Mouse (Mus musculus) right cerebral cortex, adult 2 months (tissue): ENCODE data around the gene Plce1.
A peak's percentile ranks its signal among the peaks of the same experiment; 100 is the strongest.

ENCODE experiments used
- DNase-seq, 2 experiments: peaks; one replicate each; pipeline ENCODE4 v3.0.0; 2021 to 2022; ENCODE audit warnings: low spot score in 2 of 2

Gene Plce1

DNA sequence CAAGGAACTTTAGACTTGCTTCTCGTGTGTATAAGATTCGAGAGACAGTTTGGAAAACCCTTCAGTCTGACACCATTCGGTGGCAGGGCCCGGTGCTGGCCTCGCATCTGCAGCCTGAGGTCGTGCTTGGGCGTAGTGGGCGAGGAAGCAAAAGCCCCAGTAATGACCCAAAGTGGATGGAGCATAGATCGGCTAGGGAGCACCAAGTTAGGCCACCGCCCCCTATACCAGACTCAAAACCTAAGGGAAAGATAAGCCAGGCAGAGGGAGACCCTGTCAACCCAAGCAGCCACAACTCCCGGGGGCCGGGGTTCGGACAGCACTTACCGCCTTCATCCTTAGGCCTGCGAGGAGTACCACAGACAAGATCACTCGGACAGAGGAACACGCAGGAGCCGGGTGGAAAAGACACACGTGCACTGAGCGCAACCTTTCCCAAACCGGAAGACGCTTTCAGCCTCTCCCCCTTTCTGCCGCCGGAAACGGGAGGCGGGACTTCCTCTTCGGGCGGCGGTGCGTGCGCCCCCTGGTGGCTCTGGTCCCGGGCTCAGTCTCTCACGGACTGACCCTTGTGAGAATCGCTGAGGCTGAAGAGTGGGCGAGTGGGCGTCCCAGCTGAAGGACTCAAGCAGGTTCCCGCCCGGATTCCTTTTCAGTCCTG lies 338.0 kb downstream of the Plce1 start, which contains the start of gene Noc3l:
TSS of gene Noc3l (minus strand) at position 472 of the 661 bp plus-strand sequence.
- peak; percentile 95 to 97 for DNase-seq

DNA sequence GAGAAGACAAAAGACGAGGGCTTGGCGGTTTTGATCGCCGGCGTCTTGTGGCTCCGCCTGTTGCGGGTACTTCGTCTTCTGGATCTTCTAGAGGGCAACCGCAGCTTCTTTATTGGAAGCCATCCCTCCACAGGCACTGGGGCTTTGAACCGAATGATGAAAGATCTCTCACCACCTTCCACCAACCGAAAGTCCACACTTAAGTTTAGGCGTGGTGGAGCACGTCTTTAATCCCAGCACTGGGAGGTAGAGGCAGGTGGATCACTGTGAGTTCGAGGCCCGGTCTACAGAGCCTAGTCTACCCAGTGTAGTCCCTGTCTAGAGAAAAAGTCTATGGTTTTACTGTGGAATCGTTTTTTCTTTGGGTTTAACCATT lies 338.5 kb downstream of the Plce1 start:
- no peak for DNase-seq

DNA sequence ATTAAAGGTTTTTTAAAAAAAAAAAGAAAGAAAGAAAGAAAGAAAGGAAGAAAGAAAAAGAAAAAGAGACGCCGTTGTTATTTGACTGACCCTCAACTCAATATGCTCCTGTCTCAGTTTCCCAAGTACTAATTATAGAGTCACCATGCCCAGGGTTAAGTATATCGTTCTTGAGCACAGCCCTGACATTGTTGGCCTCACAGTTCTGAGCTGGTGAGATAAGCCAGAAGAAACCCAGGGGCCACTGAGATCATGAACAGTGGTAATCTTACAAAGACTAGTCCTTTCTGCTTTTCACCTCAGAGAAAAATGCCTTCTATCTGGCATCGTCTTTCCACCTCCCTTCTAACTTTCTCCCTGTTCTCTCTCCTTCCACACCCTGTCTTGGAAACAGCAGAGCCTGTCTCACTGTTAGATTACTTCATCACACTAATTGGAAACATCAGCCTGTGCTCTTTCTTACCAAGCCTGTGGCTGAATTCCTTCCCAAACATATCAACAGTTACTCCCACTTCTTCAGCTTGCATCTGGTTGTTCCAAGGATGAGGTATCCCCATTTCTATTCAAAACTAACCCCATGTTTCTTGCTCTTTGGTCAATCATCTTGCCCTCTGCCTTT lies 339.4 kb downstream of the Plce1 start:
- DNase-seq = no peak

DNA sequence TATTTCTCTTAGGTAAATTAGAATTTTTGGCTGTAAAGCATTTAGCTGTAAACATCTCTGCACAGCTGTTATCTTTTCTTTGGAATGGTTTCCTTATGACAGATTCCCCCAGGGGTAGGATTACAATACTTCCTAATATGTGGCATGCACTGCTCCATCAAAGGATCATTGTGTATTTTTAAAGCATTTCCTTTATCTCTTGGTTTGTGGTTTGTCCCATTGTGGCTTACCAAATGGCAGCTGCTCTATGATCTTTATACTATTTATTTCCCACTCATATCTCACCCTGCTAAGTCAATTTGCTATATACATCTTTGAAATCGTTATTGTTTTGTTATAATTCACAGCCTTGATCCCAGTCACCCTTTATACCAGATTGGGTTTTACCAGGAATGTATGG lies 352.3 kb downstream of the Plce1 start:
- no peak for DNase-seq
